Mouse (Mus musculus) CH12.LX (cell line): ENCODE measurements around the gene Lgals4. TPM values are rescaled to one million over a fixed set of nuclear protein-coding genes. Genes with fewer than 3 reads are reported as not detected.
A peak's percentile ranks its signal among the peaks of the same experiment; 100 is the strongest.

Experiments used
- DNase-seq: peaks from one replicate; pipeline ENCODE4 v3.0.0-alpha.2; 2013; ENCODE audit errors: extremely low read depth
- H3K27ac ChIP-seq: 2 replicates; pipeline ENCODE4 v1.5.1; 2012; ENCODE audit warnings: low read depth, mild to moderate bottlenecking, control low read depth, moderate library complexity; ENCODE audit not compliant: insufficient read depth
- H3K27me3 ChIP-seq: replicated peaks from 2 replicates; pipeline ENCODE3; 2012; ENCODE audit warnings: inconsistent platforms
- H3K36me3 ChIP-seq, 2 experiments: replicated peaks in 1 of 2; 2 replicates each; pipeline versions ENCODE3 to v1.6.1; 2012; ENCODE audit warnings: inconsistent platforms in 1 of 2, low read length in 1 of 2, mild to moderate bottlenecking in 1 of 2, mixed read lengths in 1 of 2, moderate library complexity in 1 of 2; ENCODE audit not compliant: control insufficient read depth in 1 of 2, insufficient read depth in 1 of 2
- H3K4me1 ChIP-seq, 2 experiments: 2 replicates each; pipeline ENCODE4 v1.6.1; 2012; ENCODE audit warnings: inconsistent platforms in 1 of 2, moderate library complexity in 1 of 2; ENCODE audit not compliant: insufficient read depth in 2 of 2, control insufficient read depth in 1 of 2
- H3K4me2 ChIP-seq: 2 replicates; pipeline ENCODE4 v1.6.1; 2012; ENCODE audit warnings: low read depth, mild to moderate bottlenecking, control low read depth; ENCODE audit not compliant: poor library complexity, insufficient read depth, severe bottlenecking
- H3K4me3 ChIP-seq, 3 experiments: fragments of 150-350 bp in 1 of 3; sonication (generic) in 1 of 3; replicated peaks in 1 of 3; 2 replicates each; pipeline versions ENCODE3 to v1.5.1; 2011 to 2012; ENCODE audit warnings: low read depth in 2 of 3, low read length in 2 of 3, mild to moderate bottlenecking in 2 of 3, moderate library complexity in 2 of 3, control low read depth in 1 of 3, improper control_type of control experiment in 1 of 3, inconsistent platforms in 1 of 3, mixed read lengths in 1 of 3; ENCODE audit not compliant: poor library complexity in 1 of 3
- H3K79me2 ChIP-seq: replicated peaks from 2 replicates; pipeline ENCODE4 v1.6.1; 2012; ENCODE audit warnings: mild to moderate bottlenecking, moderate library complexity; ENCODE audit not compliant: control insufficient read depth, poor library complexity, insufficient read depth, severe bottlenecking; ENCODE audit errors: extremely low read depth
- H3K9ac ChIP-seq: 2 replicates; pipeline ENCODE4 v1.6.1; 2012; ENCODE audit warnings: low read depth, mild to moderate bottlenecking, control low read depth, moderate library complexity; ENCODE audit not compliant: insufficient read depth
- H3K9me3 ChIP-seq: replicated peaks from 2 replicates; pipeline ENCODE3; 2012; ENCODE audit warnings: low read length, inconsistent platforms, mixed read lengths
- BHLHE40 ChIP-seq: IDR thresholded peaks from 2 replicates; pipeline ENCODE4 v1.6.1; 2011; ENCODE audit warnings: mild to moderate bottlenecking, low read depth, low read length, improper control_type of control experiment
- ELF1 ChIP-seq: IDR thresholded peaks from 2 replicates; pipeline ENCODE4 v1.6.1; 2014; ENCODE audit warnings: low read depth, mild to moderate bottlenecking, inconsistent platforms, low read length, improper control_type of control experiment
- EP300 ChIP-seq: IDR thresholded peaks from 2 replicates; pipeline ENCODE4 v1.6.1; 2011; ENCODE audit warnings: low read length, improper control_type of control experiment
- ETS1 ChIP-seq: conservative IDR thresholded peaks from 2 replicates; pipeline ENCODE4 v1.6.1; 2012; ENCODE audit warnings: low read depth, mild to moderate bottlenecking, inconsistent platforms, low read length, improper control_type of control experiment, moderate library complexity
- HCFC1 ChIP-seq: IDR thresholded peaks from 2 replicates; pipeline ENCODE4 v1.6.1; 2012; ENCODE audit warnings: low read depth, mild to moderate bottlenecking, inconsistent platforms, low read length, improper control_type of control experiment
- IRF4 ChIP-seq: IDR thresholded peaks from 2 replicates; pipeline ENCODE4 v1.6.1; 2014; ENCODE audit warnings: low read depth, mild to moderate bottlenecking, inconsistent platforms, low read length, improper control_type of control experiment
- JUN ChIP-seq: IDR thresholded peaks from 2 replicates; pipeline ENCODE4 v1.6.1; 2011; ENCODE audit warnings: low read depth, mild to moderate bottlenecking, low read length, improper control_type of control experiment, moderate library complexity; ENCODE audit not compliant: insufficient read depth
- JUND ChIP-seq: conservative IDR thresholded peaks from 2 replicates; pipeline ENCODE4 v1.6.1; 2011; ENCODE audit warnings: low read depth, low read length, improper control_type of control experiment
- KAT2A ChIP-seq: IDR thresholded peaks from 2 replicates; pipeline ENCODE4 v1.6.1; 2012; ENCODE audit warnings: low read length, improper control_type of control experiment, inconsistent platforms; ENCODE audit not compliant: insufficient replicate concordance
- MAFK ChIP-seq: IDR thresholded peaks from 2 replicates; pipeline ENCODE4 v1.6.1; 2011; ENCODE audit warnings: low read length, improper control_type of control experiment; ENCODE audit not compliant: insufficient replicate concordance
- MEF2A ChIP-seq: IDR thresholded peaks from 2 replicates; pipeline ENCODE4 v1.6.1; 2014; ENCODE audit warnings: low read depth, mild to moderate bottlenecking, inconsistent platforms, low read length, improper control_type of control experiment, borderline replicate concordance
- MYC ChIP-seq: IDR thresholded peaks from 2 replicates; pipeline ENCODE4 v1.6.1; 2011; ENCODE audit warnings: low read depth, mild to moderate bottlenecking, improper control_type of control experiment, low read length
- NELFE ChIP-seq: IDR thresholded peaks from 2 replicates; pipeline ENCODE4 v1.6.1; 2011; ENCODE audit warnings: low read depth, low read length, improper control_type of control experiment
- POLR2A ChIP-seq: IDR thresholded peaks from 2 replicates; pipeline ENCODE4 v1.6.1; 2011; ENCODE audit warnings: low read depth, mild to moderate bottlenecking, improper control_type of control experiment, low read length
- RAD21 ChIP-seq: IDR thresholded peaks from 2 replicates; pipeline ENCODE4 v1.6.1; 2011; ENCODE audit warnings: low read depth, mild to moderate bottlenecking, low read length, improper control_type of control experiment, moderate library complexity
- SIN3A ChIP-seq: IDR thresholded peaks from 2 replicates; pipeline ENCODE4 v1.6.1; 2012; ENCODE audit warnings: low read length, improper control_type of control experiment, inconsistent platforms
- SMC3 ChIP-seq: IDR thresholded peaks from 2 replicates; pipeline ENCODE4 v1.6.1; 2011; ENCODE audit warnings: low read depth, low read length, improper control_type of control experiment
- TCF12 ChIP-seq: IDR thresholded peaks from 2 replicates; pipeline ENCODE4 v1.6.1; 2014; ENCODE audit warnings: low read depth, mild to moderate bottlenecking, inconsistent platforms, low read length, improper control_type of control experiment
- UBTF ChIP-seq: IDR thresholded peaks from 2 replicates; pipeline ENCODE4 v1.6.1; 2012; ENCODE audit warnings: low read depth, mild to moderate bottlenecking, inconsistent platforms, low read length, improper control_type of control experiment, moderate library complexity
- USF1 ChIP-seq: IDR thresholded peaks from 2 replicates; pipeline ENCODE4 v1.6.1; 2014; ENCODE audit warnings: low read depth, mild to moderate bottlenecking, inconsistent platforms, low read length, improper control_type of control experiment
- USF2 ChIP-seq: conservative IDR thresholded peaks from 2 replicates; pipeline ENCODE4 v1.6.1; 2011; ENCODE audit warnings: low read depth, low read length, improper control_type of control experiment
- ZC3H11A ChIP-seq: IDR thresholded peaks from 2 replicates; pipeline ENCODE4 v1.6.1; 2012; ENCODE audit warnings: low read depth, mild to moderate bottlenecking, inconsistent platforms, low read length, improper control_type of control experiment
- ZKSCAN1 ChIP-seq: IDR thresholded peaks from 2 replicates; pipeline ENCODE4 v1.6.1; 2012; ENCODE audit warnings: low read depth, inconsistent platforms, low read length, improper control_type of control experiment, borderline replicate concordance
- ZMIZ1 ChIP-seq: IDR thresholded peaks from 2 replicates; pipeline ENCODE4 v1.6.1; 2012; ENCODE audit warnings: low read depth, mild to moderate bottlenecking, inconsistent platforms, low read length, improper control_type of control experiment
- ZNF384 ChIP-seq: IDR thresholded peaks from 2 replicates; pipeline ENCODE4 v1.6.1; 2012; ENCODE audit warnings: low read depth, low read length, improper control_type of control experiment, inconsistent platforms
- dilution Hi-C: fragments of 300-500 bp; cut with MboI; formaldehyde crosslinking; loops from 2 replicates; pipeline ENCODE4 v1.14.3; 2020; ENCODE audit warnings: low sequenced_read_pairs; ENCODE audit not compliant: extremely low pct_unique_long_range_greater_than_20kb, extremely low pct_ligation_motif_present
- in situ Hi-C: fragments of 300-500 bp; cut with MboI; formaldehyde crosslinking; loops from 3 replicates; pipeline ENCODE4 v1.14.3; 2019; ENCODE audit warnings: low sequenced_read_pairs, low pct_ligation_motif_present, low pct_unique_long_range_greater_than_20kb, mixed read lengths
- polyA plus RNA-seq: library from polyadenylated mRNA; unstranded; fragments of >175 nt; gene quantifications from 2 replicates; pipeline ENCODE4 v1.2.1, GENCODE M21; 2012; ENCODE audit warnings: low read depth; ENCODE audit not compliant: insufficient read length
- total RNA-seq, 2 experiments: library from RNA; depleted of rRNA; stranded (reverse); fragments of 300-350 nt in 1 of 2; fragments of >200 nt in 1 of 2; gene quantifications; 2 replicates each; pipeline ENCODE4 v1.2.3; 2012 to 2014

The Lgals4 gene
- total and polyA plus RNA-seq, 3 experiments: 2.6 to 7.0 (median 6.5) TPM

GRCm38 (mm10) chr7:28879606-28880005, 46.0 kb downstream of the Lgals4 start:
- Histone ChIP-seq H3K4me3 (no peak overlapping the region), H3K9ac (no peak overlapping the region), H3K27me3 (no peaks in the 10 kb centered on the region), H3K4me2 (no peak overlapping the region), H3K4me1 (peaks cover 3 to 14% of the 10 kb centered on the region in 2 experiments; a peak in 3 of 4 replicates)
- dilution Hi-C loops: no loop called here
- in situ Hi-C loops: no loop called here
- peak; percentile 18; the same call in 1 of the 2 replicates for TF ChIP-seq TCF12
- TF ChIP-seq BHLHE40: 0 out of 2 replicates have a peak, but pooled peaks have one; percentile 27
- TF ChIP-seq NELFE: no peak
- TF ChIP-seq, all 38 proteins: peak for 2
- Histone ChIP-seq H3K36me3 (no peaks in the 10 kb centered on the region), H3K27ac (no peak overlapping the region), H3K79me2 (no peaks in the 10 kb centered on the region), H3K9me3 (no peaks in the 10 kb centered on the region)
- DNase-seq: peak; percentile 34

GRCm38 (mm10) chr7:28880554-28880953, 46.9 kb downstream of the Lgals4 start:
- H3K4me1 ChIP-seq: peaks cover 3 to 14% of the 10 kb centered on the region in 2 experiments; a peak in 3 of 4 replicates
- H3K36me3 ChIP-seq: no peaks in the 10 kb centered on the region
- no peaks in the 10 kb centered on the region for H3K79me2 ChIP-seq
- H3K27ac ChIP-seq: no peak overlapping the region
- TF ChIP-seq JUND (no peak), ZKSCAN1 (no peak), HCFC1 (no peak), RAD21 (no peak), MEF2A (no peak), ETS1 (no peak), UBTF (no peak), MAFK (no peak), POLR2A (no peak), USF2 (no peak)
- H3K9ac ChIP-seq: no peak overlapping the region
- no peak overlapping the region for H3K4me2 ChIP-seq
- in situ Hi-C loops (no loop called here), dilution Hi-C loops (no loop called here)
- no peak for DNase-seq
- H3K4me3 ChIP-seq: no peak overlapping the region
- no peaks in the 10 kb centered on the region for H3K27me3 ChIP-seq
- H3K9me3 ChIP-seq: no peaks in the 10 kb centered on the region

- peaks cover 3 to 14% of the 10 kb centered on the region in 2 experiments; a peak in 3 of 4 replicates for H3K4me1 ChIP-seq
- H3K9ac ChIP-seq: no peak within 1 kb of the TSS
- no peak within 1 kb of the TSS for H3K4me2 ChIP-seq
- no peak for DNase-seq
- H3K9me3 ChIP-seq: no peaks in the 10 kb centered on the region
- H3K27me3 ChIP-seq: no peaks in the 10 kb centered on the region
- H3K27ac ChIP-seq: no peak within 1 kb of the TSS
- no peak within 1 kb of the TSS for H3K4me3 ChIP-seq
- TF ChIP-seq ZNF384 (no peak), SIN3A (no peak), USF2 (no peak), IRF4 (no peak), EP300 (no peak), KAT2A (no peak), SMC3 (no peak), ELF1 (no peak), MEF2A (no peak), ZMIZ1 (no peak), ZC3H11A (no peak), MYC (no peak), USF1 (no peak), POLR2A (no peak), JUND (no peak), TCF12 (no peak), NELFE (no peak), JUN (no peak)
- no peaks in the 10 kb centered on the region for H3K79me2 ChIP-seq
- dilution Hi-C loops (no loop called here), in situ Hi-C loops (no loop called here)
- H3K36me3 ChIP-seq: no peaks in the 10 kb centered on the region
Measured at GRCm38 (mm10) chr7:28881199-28881598, 47.5 kb downstream of the Lgals4 start, which contains the start of gene Capn12. Gene Capn12 (plus strand): TSS chr7:28881422.
